Mouse (Mus musculus): ENCODE results near the gene Cdh23.

Gene Cdh23

DNA sequence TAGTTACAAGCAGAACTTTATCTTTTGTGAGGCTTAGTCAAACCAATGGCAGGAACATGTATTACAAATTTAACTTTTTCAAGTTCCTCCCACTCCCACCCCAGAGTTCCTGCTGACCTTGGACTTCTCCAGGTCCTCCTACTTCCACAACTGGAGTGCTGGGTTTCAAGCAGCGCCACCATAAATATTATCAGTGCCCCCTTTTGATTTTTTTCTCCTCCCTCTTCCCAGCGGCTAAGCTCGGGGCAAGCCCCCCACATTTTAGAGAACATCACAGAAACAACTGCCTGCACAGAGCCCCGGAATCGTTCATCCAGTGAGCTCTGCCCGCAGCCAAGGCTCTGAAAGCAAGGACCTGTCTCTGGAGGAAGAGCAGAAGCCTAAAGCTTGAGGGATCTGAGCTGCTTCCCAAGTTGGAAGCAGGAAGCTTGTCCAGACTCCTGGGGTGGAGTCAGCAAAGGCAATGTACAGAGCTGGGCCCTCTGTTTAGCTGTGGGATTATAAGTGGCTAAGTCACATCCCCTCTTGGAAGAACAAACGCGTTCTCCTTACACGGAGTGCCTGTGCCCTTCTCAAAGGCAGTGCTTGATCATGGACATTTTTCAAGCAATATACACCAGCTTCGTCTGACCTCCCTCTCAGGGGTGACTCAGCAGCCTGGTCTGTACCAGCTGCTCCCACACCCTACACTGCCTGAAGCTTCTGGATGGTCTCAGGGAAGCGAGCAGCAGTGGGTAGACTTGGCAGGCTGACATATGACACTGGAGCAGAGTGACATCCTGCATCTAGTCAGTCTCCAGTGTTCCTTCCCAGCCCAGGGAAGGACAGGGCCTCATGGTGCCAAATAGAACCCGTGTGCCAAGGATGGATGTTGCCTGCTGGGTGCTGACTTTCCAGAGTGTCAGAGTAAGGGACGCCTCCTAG is 426.9 kb downstream of the Cdh23 start:
- DNase-seq (ENCODE audit: extremely low read depth, low read depth, low spot score), result no peak

DNA sequence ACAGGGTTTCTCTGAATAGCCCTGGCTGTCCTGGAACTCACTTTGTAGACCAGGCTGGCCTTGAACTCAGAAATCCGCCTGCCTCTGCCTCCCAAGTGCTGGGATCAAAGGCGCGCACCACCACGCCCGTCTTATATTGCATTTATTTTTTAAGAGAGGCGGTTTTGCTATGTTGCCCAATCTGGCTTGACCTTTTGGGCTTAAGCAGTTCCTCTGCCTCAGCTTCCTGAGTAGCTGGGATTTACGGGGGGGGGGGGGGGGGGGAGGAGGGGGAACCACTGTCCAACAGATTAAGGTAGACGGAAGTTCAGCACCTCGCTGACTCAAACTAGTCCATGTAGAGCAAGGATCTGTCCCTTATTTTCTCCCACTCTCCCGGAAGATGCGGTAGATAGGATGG is 427.6 kb downstream of the Cdh23 start:
- no peak for DNase-seq (ENCODE audit: extremely low read depth, low read depth, low spot score)

DNA sequence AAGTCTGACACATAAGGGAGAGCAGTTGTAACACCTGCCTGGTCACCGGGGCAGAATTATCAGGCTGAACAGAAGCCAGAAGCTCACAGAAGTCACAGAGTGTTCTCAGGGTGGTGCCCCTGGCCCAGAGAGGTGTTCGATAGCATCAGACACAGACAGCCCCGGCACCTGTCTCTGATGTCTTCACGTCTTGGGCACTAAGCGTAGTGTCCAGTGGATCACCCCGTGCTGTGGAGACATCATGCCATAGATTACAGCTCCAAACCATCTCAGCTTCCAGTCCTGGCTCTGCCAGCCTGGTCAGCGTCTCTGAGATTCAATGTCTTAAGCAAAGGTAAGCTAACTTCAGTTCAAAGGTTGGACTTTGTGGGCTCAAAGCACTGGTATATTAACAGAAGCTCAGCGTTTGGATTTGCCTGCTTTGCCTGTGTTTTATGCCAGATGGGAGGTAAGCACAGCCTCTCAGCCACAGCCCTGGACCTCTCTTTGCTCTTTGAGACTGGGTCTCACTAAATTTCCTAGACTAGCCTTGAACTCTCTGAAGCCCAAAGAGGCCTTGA is 429.4 kb downstream of the Cdh23 start:
- DNase-seq (ENCODE audit: extremely low read depth, low read depth, low spot score), result no peak

DNA sequence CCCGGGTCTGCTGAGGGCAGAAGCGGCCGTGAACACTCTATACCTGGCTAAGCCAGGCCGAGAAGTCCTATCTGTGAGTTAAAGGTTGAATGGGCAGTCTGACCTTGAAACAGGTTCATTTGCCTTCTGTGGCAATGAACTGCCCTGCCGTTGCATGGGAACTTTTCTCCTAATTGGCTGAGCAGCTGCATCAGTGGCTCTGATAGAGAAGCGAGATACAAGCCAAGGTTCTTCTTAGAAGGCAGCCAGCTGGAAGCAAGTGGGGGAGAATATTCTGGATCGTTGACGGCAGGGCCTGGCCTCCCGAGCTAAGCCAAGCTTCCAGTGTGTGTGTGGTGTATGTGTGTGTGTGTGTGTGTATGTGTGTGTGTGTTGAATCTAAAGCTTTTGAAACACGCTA is 431.0 kb downstream of the Cdh23 start:
- DNase-seq (ENCODE audit: extremely low read depth, low read depth, low spot score), result no peak

DNA sequence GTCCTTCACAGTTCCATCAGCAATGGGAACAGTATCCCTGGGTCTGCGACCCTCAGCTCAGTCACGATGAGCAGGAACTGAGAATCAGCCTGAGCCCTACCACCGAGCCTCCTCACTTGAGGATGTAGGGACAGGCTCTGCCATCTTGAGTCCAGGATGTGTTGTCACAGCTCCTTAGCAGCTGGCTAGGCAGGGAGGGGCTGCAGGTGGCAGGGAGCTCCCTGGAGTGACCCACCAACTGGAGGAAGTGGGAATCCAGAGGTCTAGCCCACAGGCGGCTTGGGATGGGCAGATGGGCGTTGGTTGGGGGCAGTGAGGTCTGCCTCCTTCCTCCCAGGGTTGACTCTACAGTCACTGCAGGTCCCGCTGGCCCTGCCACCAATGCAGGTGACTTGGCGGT is 432.9 kb downstream of the Cdh23 start:
- DNase-seq (ENCODE audit: extremely low read depth, low read depth, low spot score), result no peak

DNA sequence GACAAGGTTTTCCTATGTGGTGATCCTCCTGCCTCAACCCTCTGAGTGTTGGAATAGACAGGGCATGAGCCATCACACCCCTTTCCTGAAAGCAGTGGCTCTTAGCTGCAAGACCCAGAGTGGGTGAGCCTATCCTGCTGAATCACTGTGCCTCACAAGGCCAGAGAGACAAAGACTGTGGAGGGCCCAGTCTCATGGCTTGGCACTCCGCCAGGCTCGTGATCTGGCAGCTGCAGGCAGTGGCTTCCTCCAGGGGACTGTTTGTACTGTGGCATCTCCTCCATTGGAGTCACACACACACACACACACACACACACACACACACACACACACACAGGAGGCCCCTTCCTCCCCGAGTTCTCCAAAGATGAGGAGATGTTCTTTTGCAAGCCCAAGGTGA is 433.9 kb downstream of the Cdh23 start:
- no peak for DNase-seq (ENCODE audit: extremely low read depth, low read depth, low spot score)

DNA sequence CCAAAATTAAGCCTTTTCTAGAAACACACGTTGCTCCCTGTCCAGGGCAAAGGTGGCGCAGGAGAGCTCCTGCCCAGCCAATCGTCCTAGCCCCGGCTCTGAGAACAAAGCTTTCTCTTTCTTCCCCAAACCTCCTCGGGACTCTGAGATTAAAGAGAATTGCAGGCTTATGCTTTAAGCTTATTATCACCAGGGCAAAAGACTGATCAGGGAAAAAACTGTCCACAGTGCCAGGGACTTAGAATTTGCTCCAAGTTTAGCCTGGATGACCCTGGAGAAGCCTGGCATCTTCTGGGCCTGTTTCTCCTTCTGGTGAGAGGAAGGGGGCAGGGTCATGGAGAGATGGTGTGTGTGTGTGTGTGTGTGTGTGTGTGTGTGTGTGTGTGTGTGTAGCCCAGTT is 434.8 kb downstream of the Cdh23 start:
- DNase-seq (ENCODE audit: extremely low read depth, low read depth, low spot score), result no peak

DNA sequence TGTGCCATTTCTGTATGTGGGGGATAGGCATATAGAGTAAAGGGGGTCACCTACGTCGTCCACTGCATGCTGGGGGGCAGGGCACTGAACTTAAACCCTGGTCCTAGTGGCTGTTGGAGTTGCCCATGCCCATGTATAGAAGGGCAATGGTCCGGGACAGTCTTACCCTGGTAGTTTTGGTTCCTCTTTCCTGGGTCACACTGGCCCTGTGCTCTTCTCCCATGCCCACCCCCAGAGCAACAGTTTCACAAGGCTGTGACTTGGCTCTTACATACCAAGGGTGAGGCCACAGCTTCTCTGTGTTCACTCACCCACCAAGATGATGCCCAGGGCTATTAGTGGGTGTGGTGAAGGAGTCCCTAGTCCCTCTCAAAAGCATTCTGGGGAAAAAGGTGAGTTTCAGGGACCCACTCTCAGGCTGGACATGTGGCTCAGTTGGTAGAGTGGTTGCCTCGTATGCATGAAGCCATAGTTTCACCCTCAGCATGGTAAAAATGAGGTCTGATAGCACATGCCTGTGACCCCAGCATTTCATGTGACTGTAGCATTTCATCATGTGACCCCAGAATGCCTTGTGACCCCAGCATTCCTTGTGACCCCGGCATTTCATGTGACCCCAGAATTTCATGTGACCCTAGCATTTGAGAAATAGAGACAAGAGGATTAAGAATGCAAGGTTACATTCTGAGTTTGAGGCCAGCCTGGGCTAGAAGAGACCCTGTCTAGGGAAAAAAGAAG is 435.6 kb downstream of the Cdh23 start:
- DNase-seq (ENCODE audit: extremely low read depth, low read depth, low spot score), result no peak

DNA sequence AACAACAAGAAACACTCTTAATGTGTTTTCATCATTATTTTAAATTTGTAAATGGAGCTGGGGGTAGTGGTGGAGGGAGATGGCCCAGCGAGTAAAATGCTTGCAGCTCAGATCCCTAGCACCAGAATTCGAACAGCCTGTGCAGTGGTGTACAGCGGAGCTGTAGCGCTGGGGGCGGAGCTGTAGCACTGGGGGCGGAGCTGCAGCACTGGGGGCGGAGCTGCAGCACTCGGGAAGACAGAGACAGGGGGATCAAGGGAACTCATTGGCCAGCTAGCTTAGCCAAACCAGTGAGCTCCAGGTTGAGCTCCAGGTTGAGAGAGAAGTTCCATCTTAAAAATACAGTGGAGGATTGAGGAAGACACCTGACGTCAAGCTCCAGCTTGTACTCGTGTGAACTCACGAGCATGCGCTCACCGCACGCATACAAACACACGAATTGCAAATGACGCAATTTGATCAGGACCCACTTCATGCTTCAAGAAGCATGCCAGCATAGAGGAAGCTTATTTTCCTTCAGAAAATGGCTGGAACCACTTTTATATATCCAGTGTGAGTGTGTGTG is 438.9 kb downstream of the Cdh23 start:
- DNase-seq (ENCODE audit: extremely low read depth, low read depth, low spot score), result no peak

DNA sequence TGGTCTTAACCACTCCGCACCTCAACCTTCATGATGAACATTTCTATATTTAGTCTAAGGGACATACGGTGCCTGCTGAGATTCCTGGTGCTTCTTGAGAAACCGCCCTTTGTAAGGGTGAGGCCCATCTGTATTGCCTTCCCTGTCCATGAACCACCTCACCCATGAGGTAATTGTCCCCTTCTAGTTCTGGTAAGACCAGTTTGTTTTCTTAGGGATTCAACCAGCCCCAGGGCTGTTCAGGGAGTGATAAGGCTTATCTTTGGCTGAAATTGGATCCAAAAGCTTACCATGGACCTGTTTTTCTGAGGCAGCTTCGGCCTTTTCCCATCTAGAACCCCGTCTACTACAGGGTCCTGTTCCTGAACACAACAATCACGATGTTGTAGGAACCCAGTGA is 440.2 kb downstream of the Cdh23 start:
- no peak for DNase-seq (ENCODE audit: extremely low read depth, low read depth, low spot score)

Data from fat pad, adult 2 months (tissue).